Mouse (Mus musculus) limb, embryonic 12.5 days (tissue): ENCODE data around the gene Drap1. TPM values are rescaled to one million over a fixed set of nuclear protein-coding genes. Genes with fewer than 3 reads are reported as not detected.

ENCODE experiments used
- ATAC-seq: fragments of 200-750 bp; cut with Nextera tagmentation; 2 replicates; pipeline ENCODE4 v1.8.0; 2017; ENCODE audit warnings: low read depth, moderate TSS enrichment; ENCODE audit not compliant: insufficient number of reproducible peaks, insufficient read depth, low FRiP score, low TSS enrichment
- H3K27ac ChIP-seq: fragments of 300-500 bp; sonication (generic); 2 replicates; pipeline ENCODE4 v1.5.1; 2016; ENCODE audit warnings: mild to moderate bottlenecking, moderate library complexity
- H3K27me3 ChIP-seq: fragments of 300-500 bp; sonication (generic); 2 replicates; pipeline ENCODE4 v1.6.1; 2016; ENCODE audit warnings: mild to moderate bottlenecking, moderate library complexity
- H3K36me3 ChIP-seq: fragments of 300-500 bp; sonication (generic); 2 replicates; pipeline ENCODE4 v1.6.1; 2016; ENCODE audit warnings: mild to moderate bottlenecking, moderate library complexity
- H3K4me1 ChIP-seq: fragments of 300-500 bp; sonication (generic); replicated peaks from 2 replicates; pipeline ENCODE4 v1.6.1; 2016
- H3K4me2 ChIP-seq: fragments of 300-500 bp; sonication (generic); 2 replicates; pipeline ENCODE4 v1.6.1; 2016; ENCODE audit warnings: mild to moderate bottlenecking, moderate library complexity
- H3K4me3 ChIP-seq: fragments of 300-500 bp; sonication (generic); replicated peaks from 2 replicates; pipeline ENCODE4 v1.5.1; 2016; ENCODE audit warnings: mild to moderate bottlenecking
- H3K9ac ChIP-seq: fragments of 300-500 bp; sonication (generic); replicated peaks from 2 replicates; pipeline ENCODE4 v1.6.1; 2016; ENCODE audit warnings: mild to moderate bottlenecking, moderate library complexity
- H3K9me3 ChIP-seq: fragments of 300-500 bp; sonication (generic); 2 replicates; pipeline ENCODE4 v1.6.1; 2016; ENCODE audit warnings: mild to moderate bottlenecking, moderate library complexity
- WGBS: fragments of 180-500 bp; shearing (Covaris S2); methylation state at CpG from one replicate; pipeline ENCODE4 v1.1.7; 2016; 5-methylcytosine and 5-hydroxymethylcytosine counted together
- polyA plus RNA-seq: library from polyadenylated mRNA; unstranded; fragments of >200 nt; fragmentation: Nextera tagmentation; extraction: Ambion mirVana; gene quantifications from 2 replicates; pipeline ENCODE4 v1.2.1, GENCODE M21; 2016

Drap1 gene
- polyA plus RNA-seq, 1 experiment from 2014 or later, result 324 TPM

DNA sequence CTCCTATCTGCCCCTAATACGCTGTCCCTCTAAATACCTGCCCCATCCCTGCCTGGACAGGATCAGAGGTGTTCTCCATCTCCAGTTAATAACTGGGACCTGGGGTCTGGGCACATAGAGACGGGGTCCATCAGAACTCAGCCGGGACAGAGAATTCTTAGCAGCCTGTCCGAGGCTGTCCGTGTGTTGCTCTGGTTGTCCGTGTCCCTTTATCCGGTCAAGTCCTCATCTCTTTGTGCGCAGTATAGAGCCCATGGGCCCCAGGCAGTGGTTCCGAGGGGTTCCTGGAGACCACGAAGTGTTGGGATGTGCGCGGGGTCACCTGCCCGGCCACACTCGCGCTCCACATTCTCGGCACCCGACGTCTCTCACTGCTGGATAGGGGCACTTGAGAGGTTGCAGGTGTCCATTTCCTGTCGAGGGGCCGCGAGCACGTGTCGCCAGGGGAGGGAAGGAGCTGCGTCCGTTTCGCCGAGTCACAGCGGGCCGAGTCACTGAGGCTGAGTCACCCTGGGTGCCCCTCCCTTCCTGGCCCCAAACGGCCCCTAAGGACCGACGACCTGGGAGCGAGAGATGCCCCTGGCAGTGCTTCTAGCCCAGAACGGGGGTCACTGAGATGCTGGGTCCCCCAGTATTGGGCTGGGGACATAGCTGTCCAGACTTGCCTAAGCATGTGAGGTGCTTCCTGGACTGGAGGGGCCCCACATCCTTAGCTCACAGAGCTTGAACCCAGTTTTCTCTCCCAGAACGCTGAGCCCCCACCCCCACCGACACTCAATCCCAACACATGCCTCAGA is 23.8 kb upstream of the Drap1 start:
- H3K9me3 ChIP-seq, result no peaks in the 10 kb centered on the region
- H3K27me3 ChIP-seq, result peaks cover 80% of the 10 kb centered on the region
- no peaks in the 10 kb centered on the region for H3K36me3 ChIP-seq
- H3K27ac ChIP-seq, result no peak overlapping the region
- no peak for ATAC-seq
- H3K9ac ChIP-seq, result no peak overlapping the region; the same call in 1 of the 2 replicates
- H3K4me3 ChIP-seq, result peak overlapping the region; percentile 55
- WGBS, result 6% methylated on average over 36 of the region's 36 CpGs
- peaks cover 15% of the 10 kb centered on the region for H3K4me1 ChIP-seq
- H3K4me2 ChIP-seq, result peak overlapping the region; percentile 97

DNA sequence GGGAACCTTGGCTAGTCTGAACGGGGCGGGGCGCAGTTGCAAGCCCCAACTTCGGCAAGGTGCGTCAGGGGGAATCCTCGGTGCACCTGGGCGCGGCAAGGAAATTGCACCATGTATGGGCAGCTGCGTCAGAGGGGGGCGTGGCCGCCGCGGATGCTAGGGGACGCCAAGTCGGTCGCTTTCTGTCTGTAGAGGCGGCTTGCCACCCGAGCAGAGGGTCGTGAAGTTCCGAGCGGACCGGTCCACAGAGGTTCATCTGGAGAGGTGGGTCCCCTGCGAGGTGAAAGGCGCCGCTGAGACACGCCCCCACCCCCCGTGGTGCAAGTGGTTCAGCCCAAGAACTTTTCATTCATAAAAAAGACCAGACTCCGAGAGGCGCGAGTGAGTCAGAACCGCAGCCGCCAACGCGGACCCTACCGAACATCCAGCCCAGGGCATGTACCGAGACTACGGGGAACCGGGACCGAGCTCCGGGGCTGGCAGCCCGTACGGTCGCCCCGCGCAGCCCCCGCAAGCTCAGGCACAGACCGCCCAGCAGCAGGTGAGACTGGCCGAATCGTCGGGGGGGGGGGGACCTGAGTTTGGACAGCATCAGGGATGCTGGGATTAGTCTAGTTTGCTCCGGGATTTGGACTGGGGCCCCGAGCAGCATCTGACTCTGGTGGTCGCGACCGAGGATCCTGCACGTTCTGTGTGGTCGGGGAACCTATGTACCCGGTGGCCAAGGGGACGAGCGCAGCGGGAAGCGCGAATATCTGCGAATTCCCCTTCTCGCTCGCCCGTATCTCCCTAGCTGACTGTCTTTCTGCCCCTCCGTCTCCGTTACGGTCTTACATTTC is 23.0 kb upstream of the Drap1 start, which contains the start of gene Fosl1:
Fosl1 (plus strand) TSS at position 33 of the 839 bp plus-strand sequence.
- Histone ChIP-seq H3K4me1 (peaks cover 15% of the 10 kb centered on the region), H3K9me3 (no peaks in the 10 kb centered on the region), H3K27ac (no peak within 1 kb of the TSS), H3K36me3 (no peaks in the 10 kb centered on the region), H3K27me3 (peaks cover 80% of the 10 kb centered on the region), H3K4me2 (peak within 1 kb of the TSS; percentile 97), H3K9ac (peak within 1 kb of the TSS; percentile 51), H3K4me3 (peak within 1 kb of the TSS; percentile 55)
- peak; percentile 28; the same call in 1 of the 2 replicates for ATAC-seq
- under 1% methylated on average over 70 of the region's 70 CpGs for WGBS

DNA sequence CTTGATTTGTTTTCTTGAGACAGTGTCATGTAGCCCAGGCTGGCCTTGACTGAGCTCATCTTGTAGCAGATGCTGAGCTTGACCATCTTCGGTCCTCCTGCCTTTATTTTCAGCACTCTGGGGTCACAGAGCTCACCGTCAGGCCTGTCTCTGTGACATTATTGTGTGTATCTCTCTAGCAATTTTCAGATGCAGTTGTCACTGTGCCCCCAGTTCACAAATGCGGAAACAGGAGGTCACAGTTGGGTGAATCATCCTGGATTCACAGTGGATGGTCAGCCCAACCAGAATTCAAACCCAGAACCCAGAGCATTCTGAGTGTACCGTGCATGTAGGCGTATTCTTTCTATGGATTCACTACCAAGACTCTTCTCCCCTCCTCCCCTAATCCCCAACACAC is 21.0 kb upstream of the Drap1 start:
- Histone ChIP-seq H3K27me3 (peaks cover 69% of the 10 kb centered on the region), H3K36me3 (no peaks in the 10 kb centered on the region), H3K4me1 (peaks cover 15% of the 10 kb centered on the region), H3K9me3 (no peaks in the 10 kb centered on the region), H3K27ac (no peak overlapping the region), H3K4me2 (no peak overlapping the region), H3K9ac (no peak overlapping the region), H3K4me3 (no peak overlapping the region)
- WGBS, result 87% methylated on average over 5 of the region's 5 CpGs
- no peak for ATAC-seq

DNA sequence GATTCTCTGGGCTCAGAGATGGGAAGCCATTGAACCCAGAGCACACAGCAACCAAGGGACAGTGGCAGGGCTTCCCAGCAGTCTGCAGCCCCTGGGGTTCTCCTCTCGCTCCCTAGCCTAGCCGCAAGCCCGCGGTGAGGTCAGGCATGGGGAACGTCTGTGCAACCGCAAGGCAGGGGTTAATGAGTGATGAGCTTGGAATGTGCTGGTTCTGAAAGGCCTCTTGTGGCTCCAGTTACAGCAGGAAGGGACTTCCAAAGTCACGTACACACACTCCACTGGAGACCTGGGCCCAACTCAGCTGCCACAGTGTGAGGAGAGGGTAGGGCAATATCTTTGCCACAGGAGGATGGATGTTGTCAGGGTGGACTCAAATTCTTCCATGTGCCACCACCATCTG is 20.2 kb upstream of the Drap1 start:
- Histone ChIP-seq H3K27ac (no peak overlapping the region), H3K9ac (no peak overlapping the region), H3K27me3 (peaks cover 61% of the 10 kb centered on the region), H3K4me2 (no peak overlapping the region), H3K4me3 (no peak overlapping the region), H3K9me3 (peaks cover 6% of the 10 kb centered on the region; the same call in 1 of the 2 replicates), H3K36me3 (no peaks in the 10 kb centered on the region), H3K4me1 (peaks cover 15% of the 10 kb centered on the region)
- ATAC-seq, result no peak
- 26% methylated on average over 7 of the region's 7 CpGs for WGBS

DNA sequence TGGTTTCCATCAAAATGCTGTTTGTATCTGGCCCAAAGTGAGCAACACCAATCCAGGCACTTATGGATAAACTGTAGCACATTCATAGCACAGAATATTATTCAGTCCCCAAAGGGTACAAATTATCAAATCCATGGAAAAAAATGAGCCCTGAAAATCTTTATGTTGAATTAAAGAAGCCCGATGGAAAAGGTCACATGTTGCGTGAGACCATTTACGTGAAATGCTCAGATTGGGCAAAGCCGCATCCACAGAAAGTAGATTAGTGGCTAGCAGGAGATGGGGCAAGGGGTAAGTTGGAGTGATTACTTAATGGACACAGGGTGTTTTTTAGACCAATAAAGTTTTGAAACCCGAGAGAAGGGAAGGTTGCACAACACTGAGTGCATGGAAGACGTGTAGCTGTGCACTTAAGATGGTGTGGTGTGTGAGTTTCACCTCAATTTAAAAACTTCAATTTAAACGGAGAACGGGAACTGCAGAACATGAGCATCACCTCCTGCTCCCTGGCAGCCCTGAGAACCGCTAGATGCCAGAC is 19.7 kb upstream of the Drap1 start:
- Histone ChIP-seq H3K4me3 (no peak overlapping the region), H3K9me3 (peaks cover 6% of the 10 kb centered on the region; the same call in 1 of the 2 replicates), H3K27ac (no peak overlapping the region), H3K9ac (no peak overlapping the region), H3K36me3 (no peaks in the 10 kb centered on the region), H3K4me2 (no peak overlapping the region), H3K27me3 (peaks cover 55% of the 10 kb centered on the region), H3K4me1 (peaks cover 15% of the 10 kb centered on the region)
- no peak for ATAC-seq
- 60% methylated on average over 9 of the region's 9 CpGs for WGBS

DNA sequence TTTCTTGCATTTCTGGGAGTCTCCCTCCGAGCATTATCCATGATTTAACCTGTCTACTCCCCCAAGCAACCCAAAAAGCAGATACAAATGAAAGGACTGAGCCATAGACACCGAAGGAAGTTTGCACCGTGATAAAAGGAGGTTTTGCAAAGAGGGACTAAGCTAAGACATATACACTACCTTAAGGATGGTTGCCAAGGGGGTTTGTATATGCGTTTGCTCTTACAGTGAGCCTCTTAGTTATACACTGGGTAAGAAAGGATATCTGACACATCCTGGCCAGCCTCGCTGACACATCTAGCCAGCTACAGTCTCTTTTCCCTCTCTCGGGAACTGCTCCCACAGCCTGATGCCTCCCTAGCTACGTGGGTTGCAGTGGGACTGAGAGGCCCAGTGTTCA is 9.2 kb upstream of the Drap1 start:
- 61% methylated on average over 7 of the region's 7 CpGs for WGBS
- 0 out of 2 replicates have a peak overlapping the region, but pooled peaks have one; percentile 47 for H3K9ac ChIP-seq

DNA sequence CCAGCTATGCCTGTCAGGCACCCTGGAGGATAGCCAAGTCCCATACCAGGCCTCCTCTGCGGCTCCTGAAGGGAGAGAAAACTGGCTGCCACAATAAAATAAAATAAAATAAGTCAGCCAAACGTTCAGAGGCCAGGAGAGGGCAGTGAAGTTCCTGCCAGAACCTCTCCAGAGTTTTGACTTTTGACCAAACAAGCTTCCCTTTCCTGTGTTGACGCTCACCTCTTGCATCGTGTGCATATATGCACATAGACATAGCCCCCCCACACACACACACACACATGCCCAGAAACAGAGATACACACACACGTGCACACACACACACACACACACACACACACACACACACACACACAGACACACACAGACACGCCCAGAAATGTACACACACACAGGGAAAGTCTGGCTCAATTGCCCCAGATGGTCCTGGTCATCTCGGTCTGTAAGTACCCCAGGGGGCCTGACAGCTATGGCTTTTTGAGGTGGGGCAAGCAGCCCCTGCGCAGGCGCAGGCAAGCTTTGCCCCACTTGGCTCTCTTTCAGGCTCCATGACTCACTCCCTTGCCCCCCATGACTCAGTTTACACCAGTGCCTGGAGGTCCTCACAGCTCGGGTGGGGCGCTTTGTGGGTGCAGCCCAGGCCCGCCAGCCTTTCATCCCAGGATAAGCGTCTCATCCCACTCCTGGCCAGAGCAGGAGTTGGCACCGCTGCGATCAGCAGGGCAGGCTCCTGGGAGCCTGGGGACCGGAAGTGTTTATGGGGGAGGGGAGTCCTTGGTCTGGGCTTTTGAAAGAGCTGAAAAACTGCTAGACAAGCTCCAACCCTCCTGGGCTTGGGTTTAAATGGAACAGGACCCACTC is 8.4 kb upstream of the Drap1 start:
- H3K27ac ChIP-seq, result peak overlapping the region; percentile 80
- H3K36me3 ChIP-seq, result peaks cover 22% of the 10 kb centered on the region; the same call in 1 of the 2 replicates
- H3K4me1 ChIP-seq, result peaks cover 18% of the 10 kb centered on the region
- H3K27me3 ChIP-seq, result no peaks in the 10 kb centered on the region; the same call in 1 of the 2 replicates
- peak overlapping the region; percentile 35 for H3K4me3 ChIP-seq
- ATAC-seq, result peak; percentile 11; the same call in 1 of the 2 replicates
- peak overlapping the region; percentile 75 for H3K4me2 ChIP-seq
- WGBS, result 9% methylated on average over 16 of the region's 16 CpGs
- peak overlapping the region; percentile 47 for H3K9ac ChIP-seq
- H3K9me3 ChIP-seq, result no peaks in the 10 kb centered on the region

More for the DNA sequence above, 9.2 kb upstream of the Drap1 start:
- peak overlapping the region; percentile 80; the same call in 1 of the 2 replicates for H3K27ac ChIP-seq
- no peak overlapping the region; the same call in 1 of the 2 replicates for H3K4me3 ChIP-seq
- peaks cover 15% of the 10 kb centered on the region; the same call in 1 of the 2 replicates for H3K36me3 ChIP-seq
- no peaks in the 10 kb centered on the region; the same call in 1 of the 2 replicates for H3K27me3 ChIP-seq
- peak overlapping the region; percentile 75 for H3K4me2 ChIP-seq
- H3K9me3 ChIP-seq, result no peaks in the 10 kb centered on the region
- no peak for ATAC-seq
- peaks cover 18% of the 10 kb centered on the region for H3K4me1 ChIP-seq

DNA sequence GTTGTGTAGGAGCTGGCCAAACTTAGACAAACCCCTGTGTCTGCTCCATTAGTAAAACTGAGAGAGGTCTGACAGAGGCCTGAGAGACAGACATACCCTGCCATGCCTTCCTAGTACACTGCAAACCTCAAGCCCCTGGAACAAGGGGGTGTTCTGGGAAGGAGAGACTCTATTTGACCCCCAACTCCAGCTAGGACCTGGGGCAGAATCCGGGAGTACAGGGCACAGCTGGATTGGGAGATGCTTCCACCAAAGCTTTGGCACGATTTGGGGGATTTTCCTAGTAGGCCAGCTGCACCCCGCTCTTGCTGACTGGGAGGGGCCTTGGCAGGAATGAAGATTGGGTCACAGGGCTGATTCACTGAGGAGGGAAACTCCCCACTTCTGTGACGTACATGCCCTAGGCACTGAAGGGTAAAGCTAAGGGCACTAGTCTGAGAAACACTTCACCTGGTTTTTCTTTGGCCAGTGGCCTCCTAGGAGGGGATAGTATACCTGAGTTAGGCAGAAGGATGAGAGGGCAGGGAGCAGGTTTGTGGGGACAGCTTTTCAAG is 7.2 kb upstream of the Drap1 start:
- H3K27ac ChIP-seq, result peak overlapping the region; percentile 17; the same call in 1 of the 2 replicates
- H3K4me3 ChIP-seq, result no peak overlapping the region
- H3K4me2 ChIP-seq, result no peak overlapping the region
- WGBS, result 77% methylated on average over 4 of the region's 4 CpGs
- peaks cover 20% of the 10 kb centered on the region for H3K4me1 ChIP-seq
- no peak overlapping the region for H3K9ac ChIP-seq
- H3K9me3 ChIP-seq, result no peaks in the 10 kb centered on the region
- no peak for ATAC-seq
- no peaks in the 10 kb centered on the region; the same call in 1 of the 2 replicates for H3K27me3 ChIP-seq
- H3K36me3 ChIP-seq, result peaks cover 30% of the 10 kb centered on the region

DNA sequence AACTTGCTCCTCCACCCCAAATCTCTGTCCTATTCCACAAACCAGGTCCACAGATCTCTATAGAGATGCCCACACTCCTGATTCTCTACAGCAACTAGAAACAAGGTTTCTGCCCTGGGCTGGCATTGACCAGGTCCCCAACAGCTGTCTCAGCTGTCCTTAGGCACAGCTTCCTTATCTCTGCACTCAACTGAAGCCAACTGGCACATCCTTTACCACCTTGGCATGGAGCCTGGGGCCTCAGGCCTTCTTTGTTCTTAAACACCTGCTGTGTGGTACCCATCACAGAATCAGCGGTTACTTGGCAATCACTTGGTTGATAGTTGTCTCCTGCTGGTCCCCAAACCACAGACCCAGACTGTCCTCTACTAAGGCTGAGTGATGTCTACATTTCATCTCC is 5.6 kb upstream of the Drap1 start:
- H3K4me1 ChIP-seq, result peaks cover 34% of the 10 kb centered on the region
- peaks cover 41% of the 10 kb centered on the region for H3K36me3 ChIP-seq
- H3K4me3 ChIP-seq, result no peak overlapping the region
- no peak overlapping the region for H3K27ac ChIP-seq
- no peak for ATAC-seq
- WGBS, result 87% methylated on average over 1 of the region's 1 CpGs
- H3K27me3 ChIP-seq, result no peaks in the 10 kb centered on the region
- H3K4me2 ChIP-seq, result no peak overlapping the region
- H3K9ac ChIP-seq, result no peak overlapping the region
- no peaks in the 10 kb centered on the region for H3K9me3 ChIP-seq

DNA sequence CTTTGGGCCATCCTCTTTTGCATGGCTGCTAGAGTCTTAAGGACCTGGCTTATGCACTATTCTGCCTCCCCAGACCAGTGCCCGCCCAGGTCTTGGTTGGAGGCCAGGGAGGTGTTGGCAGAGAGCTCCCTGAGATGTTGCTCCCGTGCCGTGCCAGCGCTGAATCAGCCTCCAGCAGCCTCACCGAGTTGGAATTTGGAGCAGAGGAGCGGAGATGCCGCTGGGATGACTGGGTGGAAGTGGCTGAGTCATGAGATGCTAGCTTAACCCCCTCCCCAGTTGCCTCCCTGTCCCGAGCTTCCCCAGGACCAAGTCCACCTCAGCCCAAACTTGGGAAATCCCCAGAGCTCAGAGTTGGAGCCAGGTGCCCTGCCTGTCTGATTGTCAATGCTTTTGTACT is 5.0 kb upstream of the Drap1 start:
- Histone ChIP-seq H3K9me3 (no peaks in the 10 kb centered on the region), H3K4me2 (no peak overlapping the region), H3K27ac (no peak overlapping the region), H3K27me3 (no peaks in the 10 kb centered on the region), H3K4me3 (no peak overlapping the region), H3K9ac (no peak overlapping the region), H3K36me3 (peaks cover 41% of the 10 kb centered on the region), H3K4me1 (peaks cover 34% of the 10 kb centered on the region)
- WGBS, result 76% methylated on average over 8 of the region's 8 CpGs
- ATAC-seq, result no peak
